Mouse (Mus musculus): ENCODE results near the gene Eml1.

- TF ChIP-seq ZNF384 (IDR thresholded peaks at IDR 0.05; ENCODE audit: low read depth, low read length) = no peak
- no peak for TF ChIP-seq MAFK (IDR thresholded peaks at IDR 0.05; ENCODE audit: insufficient read depth, low read depth, low read length)
- TF ChIP-seq ZC3H11A (IDR thresholded peaks at IDR 0.05; ENCODE audit: borderline replicate concordance, low read depth, low read length) = no peak
- no peak for TF ChIP-seq CHD2 (IDR thresholded peaks at IDR 0.05; ENCODE audit: low read depth, low read length)
- no peak for TF ChIP-seq HCFC1 (IDR thresholded peaks at IDR 0.05; ENCODE audit: borderline replicate concordance, insufficient read depth, low read length)
Observed at GRCm38 (mm10) chr12:108436029-108436923, 65.5 kb downstream of the Eml1 start.
